Mouse (Mus musculus) testis, postnatal 14 days (tissue): ENCODE results near the gene Gm14327.
"Not testable (repeated sequence)": the region's sequence is repeated elsewhere in the genome, so short reads cannot be mapped to it uniquely, and the experiment has no call there.

Experiments
- DNase-seq: peaks from one replicate; pipeline ENCODE4 v3.0.0; 2021; ENCODE audit warnings: low spot score

Gm14327 gene

GRCm38 (mm10) chr2:177897046-177897578, at the start of gene Gm14327:
Gene Gm14327 (plus strand): TSS chr2:177897096.
- not testable (repeated sequence) for DNase-seq

DNA sequence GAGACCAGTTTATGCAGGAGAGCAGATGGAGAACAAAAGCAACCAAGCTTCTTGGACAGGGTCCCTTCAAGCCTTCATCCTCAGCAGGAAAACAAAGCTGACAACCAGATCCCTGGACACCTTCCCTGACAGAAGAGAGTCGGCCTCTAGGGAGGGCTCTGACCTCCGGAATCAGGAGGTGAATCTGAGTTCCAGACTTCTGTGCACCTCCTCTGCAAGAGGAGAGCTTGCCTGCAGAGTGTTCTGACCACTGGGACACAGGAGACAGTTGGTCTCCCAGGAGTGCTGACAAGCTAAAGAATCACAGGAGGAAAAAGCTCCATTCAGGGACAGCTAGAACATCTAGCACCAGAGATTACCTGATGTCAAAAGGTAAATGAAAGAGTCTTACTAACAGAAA, 34.6 kb upstream of the Gm14327 start:
- DNase-seq: not testable (repeated sequence)

GRCm38 (mm10) chr2:177887743-177888142, 9.2 kb upstream of the Gm14327 start:
- not testable (repeated sequence) for DNase-seq

DNA sequence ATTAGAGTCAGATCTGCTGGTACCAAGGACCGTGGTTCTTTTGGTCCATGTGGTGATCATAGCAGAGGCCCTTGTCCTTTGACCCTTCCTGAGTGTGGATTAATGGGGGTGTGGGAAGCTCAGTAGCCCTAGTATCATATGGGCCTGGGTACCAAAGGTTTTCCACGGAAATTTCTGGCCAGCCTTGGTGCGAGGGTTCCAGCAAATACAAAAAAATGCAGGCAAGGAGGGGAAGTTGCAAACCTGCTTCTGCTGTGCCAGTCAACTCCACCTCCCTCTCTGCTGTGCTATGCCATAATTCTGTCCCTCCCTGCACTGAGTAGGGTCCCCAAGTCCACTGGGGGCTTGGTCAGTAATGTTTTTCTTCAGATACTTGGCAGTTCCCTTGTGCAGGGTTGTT, 1.3 kb downstream of the Gm14327 start:
- DNase-seq: not testable (repeated sequence)

GRCm38 (mm10) chr2:177903276-177903675, 6.4 kb downstream of the Gm14327 start:
- DNase-seq: not testable (repeated sequence)

GRCm38 (mm10) chr2:177925563-177926103, 28.7 kb downstream of the Gm14327 start, which contains the start of gene Zfp972:
Gene Zfp972 (minus strand): TSS chr2:177925613.
- DNase-seq: peak; percentile 5
